ENCODE assay signal across 8 mouse cellular contexts in the genomic region with DNA sequence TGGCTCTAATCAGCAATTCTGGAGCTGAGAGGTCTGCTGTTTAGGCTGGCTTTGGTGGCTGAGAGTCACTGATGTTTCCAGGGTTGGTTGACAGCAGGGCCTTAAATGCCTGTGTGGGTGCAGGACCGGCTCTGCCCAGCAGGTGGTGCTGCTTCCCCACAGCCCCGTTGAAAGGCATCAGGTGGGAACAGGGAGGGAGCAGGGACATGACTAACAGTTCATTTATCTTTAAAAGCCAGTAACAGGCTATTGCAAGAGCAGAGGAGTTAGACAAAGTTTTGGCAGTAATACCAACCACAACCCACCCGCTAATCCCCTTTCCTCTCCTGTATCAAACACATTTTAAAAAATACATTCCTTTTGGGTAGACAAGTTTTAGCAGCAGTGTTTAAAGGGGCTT. TPM values are rescaled to one million over a fixed set of nuclear protein-coding genes. Genes with fewer than 3 reads are reported as not detected.
A peak's percentile ranks its signal among the peaks of the same experiment; 100 is the strongest.
DNase-seq lines count a peak whose midpoint lies in the region; ATAC-seq and TF ChIP-seq lines count a peak whose summit lies in the region.

No protein-coding gene starts in this region.

- H3K4me1 ChIP-seq in heart, embryonic 11.5 days (ENCODE audit: control insufficient read depth, insufficient read depth, low read length) = no peaks in the 10 kb centered on the region
- H3K4me1 ChIP-seq in cortical plate, adult 2 months (ENCODE audit: control insufficient read depth, insufficient read depth, low read length) = no peaks in the 10 kb centered on the region
- H3K4me1 ChIP-seq in limb, embryonic 13.5 days = no peaks in the 10 kb centered on the region
- no peaks in the 10 kb centered on the region for H3K4me1 ChIP-seq in midbrain, postnatal 0 days (ENCODE audit: insufficient read depth, low read length)
- no peaks in the 10 kb centered on the region for H3K4me1 ChIP-seq in spleen, adult 2 months (ENCODE audit: control insufficient read depth, insufficient read depth, insufficient read length)

- no peak overlapping the region for H3K4me2 ChIP-seq in heart, embryonic 11.5 days
- H3K4me2 ChIP-seq in limb, embryonic 13.5 days (replicated peaks) = no peak overlapping the region
- H3K4me2 ChIP-seq in midbrain, postnatal 0 days (ENCODE audit: low read depth, low read length, poor library complexity, severe bottlenecking) = no peak overlapping the region

- TF ChIP-seq POLR2A in cortical plate, adult 2 months (IDR thresholded peaks at IDR 0.05; ENCODE audit: extremely low read depth, insufficient read depth, low read length) = no peak
- TF ChIP-seq POLR2A in spleen, adult 2 months (IDR thresholded peaks at IDR 0.05; ENCODE audit: low read depth, low read length) = no peak

- peak; percentile 95 for TF ChIP-seq CTCF in cortical plate, adult 2 months (IDR thresholded peaks at IDR 0.05; ENCODE audit: extremely low read depth, insufficient read depth, low read length)
- peak; percentile 99 for TF ChIP-seq CTCF in midbrain, postnatal 0 days (IDR thresholded peaks at IDR 0.05)
- peak; percentile 99 for TF ChIP-seq CTCF in spleen, adult 2 months (IDR thresholded peaks at IDR 0.05; ENCODE audit: extremely low read depth, insufficient read depth, insufficient read length, insufficient replicate concordance)

- H3K9ac ChIP-seq in heart, embryonic 11.5 days (ENCODE audit: low read depth, low read length) = no peak overlapping the region
- no peak overlapping the region for H3K9ac ChIP-seq in limb, embryonic 13.5 days
- H3K9ac ChIP-seq in midbrain, postnatal 0 days (replicated peaks; ENCODE audit: low read length, poor library complexity, severe bottlenecking) = no peak overlapping the region

- DNase-seq in heart, adult 18-20 months = peak; percentile 74 to 91
- peak; percentile 73 for DNase-seq in gastrocnemius, postnatal 14 days
- peak; percentile 64 to 85 for DNase-seq in kidney, adult 8-10 months
- peak; percentile 74 for DNase-seq in midbrain, postnatal 0 days (ENCODE audit: low spot score)
- DNase-seq in spleen, adult 2 months (ENCODE audit: low read depth in 1 of 2, low spot score in 2 of 2) = peak; percentile 29 to 70

- ATAC-seq in heart, embryonic 11.5 days (replicated peaks; ENCODE audit: insufficient number of reproducible peaks, low FRiP score, low TSS enrichment) = no peak
- ATAC-seq in limb, embryonic 13.5 days (ENCODE audit: low FRiP score, low read depth) = peak; percentile 74; the same call in 1 of the 2 replicates
- peak; percentile 48; the same call in 1 of the 2 replicates for ATAC-seq in midbrain, postnatal 0 days (ENCODE audit: low FRiP score)

- H3K36me3 ChIP-seq in heart, embryonic 11.5 days (ENCODE audit: control insufficient read depth, insufficient read depth, low read length) = peaks cover 9% of the 10 kb centered on the region; the same call in 1 of the 2 replicates
- peaks cover 53% of the 10 kb centered on the region for H3K36me3 ChIP-seq in limb, embryonic 13.5 days
- peaks cover 26% of the 10 kb centered on the region for H3K36me3 ChIP-seq in midbrain, postnatal 0 days (ENCODE audit: insufficient read depth, low read length)
- peaks cover 6% of the 10 kb centered on the region for H3K36me3 ChIP-seq in spleen, adult 2 months (ENCODE audit: control insufficient read depth, insufficient read depth, low read length)

- no peaks in the 10 kb centered on the region for H3K9me3 ChIP-seq in heart, embryonic 11.5 days (replicated peaks; ENCODE audit: control insufficient read depth, low read length)
- no peaks in the 10 kb centered on the region for H3K9me3 ChIP-seq in limb, embryonic 13.5 days
- H3K9me3 ChIP-seq in midbrain, postnatal 0 days (ENCODE audit: low read length) = no peaks in the 10 kb centered on the region

- 28% methylated on average over 3 of the region's 3 CpGs for WGBS in heart, embryonic 11.5 days (ENCODE audit: insufficient replicate concordance)
- 26% methylated on average over 3 of the region's 3 CpGs for WGBS in limb, embryonic 13.5 days
- 31% methylated on average over 3 of the region's 3 CpGs for WGBS in midbrain, postnatal 0 days
- WGBS in spleen, adult 2 months = 28% methylated on average over 3 of the region's 3 CpGs

- intact Hi-C loops in gastrocnemius, postnatal 14 days (cut with DNase I; ENCODE audit: low total_unique reads) = loop anchor here (5.0 to 10.0 kb wide), 3 partner anchors 85 to 252 kb away; partner anchors contain the start of gene Tmem150c

- H3K27me3 ChIP-seq in heart, embryonic 11.5 days (ENCODE audit: control insufficient read depth, insufficient read depth, low read length) = no peaks in the 10 kb centered on the region
- no peaks in the 10 kb centered on the region for H3K27me3 ChIP-seq in limb, embryonic 13.5 days
- no peaks in the 10 kb centered on the region for H3K27me3 ChIP-seq in midbrain, postnatal 0 days (ENCODE audit: insufficient read depth, low read length)
- no peaks in the 10 kb centered on the region for H3K27me3 ChIP-seq in spleen, adult 2 months (ENCODE audit: control insufficient read depth, insufficient read depth, low read length)

- no peak overlapping the region for H3K27ac ChIP-seq in heart, embryonic 11.5 days (ENCODE audit: low read depth, low read length)
- H3K27ac ChIP-seq in cortical plate, adult 2 months (ENCODE audit: insufficient read depth, low read length) = no peak overlapping the region
- no peak overlapping the region for H3K27ac ChIP-seq in limb, embryonic 13.5 days
- H3K27ac ChIP-seq in midbrain, postnatal 0 days (ENCODE audit: low read depth, low read length) = no peak overlapping the region
- H3K27ac ChIP-seq in spleen, adult 2 months (ENCODE audit: insufficient read depth, low read length) = no peak overlapping the region

- H3K4me3 ChIP-seq in heart, embryonic 11.5 days (ENCODE audit: low read depth, low read length) = no peak overlapping the region
- H3K4me3 ChIP-seq in cortical plate, adult 2 months (ENCODE audit: insufficient read depth, low read length) = no peak overlapping the region
- H3K4me3 ChIP-seq in limb, embryonic 13.5 days = no peak overlapping the region
- no peak overlapping the region for H3K4me3 ChIP-seq in midbrain, postnatal 0 days (ENCODE audit: low read depth, low read length)
- no peak overlapping the region for H3K4me3 ChIP-seq in spleen, adult 2 months (ENCODE audit: extremely low read depth, insufficient read depth, insufficient read length)

RNA-seq across cellular contexts. Expression of gene Enoph1, which starts 30.5 kb away (rescaled TPM):
- 1 to 10 TPM; 7.1 to 8.3 TPM for total RNA-seq in heart, adult 18-20 months (2021)
- 28.0 and 31.2 TPM in 2 replicates for polyA plus RNA-seq in heart, embryonic 11.5 days (2014; fragmentation: Nextera tagmentation; extraction: Ambion mirVana)
- 78.2 and 79.1 TPM in 2 replicates for polyA plus RNA-seq in cortical plate, adult 2 months (2012; rRNA removed)
- 1 to 10 TPM; 6.2 to 6.9 TPM for total RNA-seq in gastrocnemius, postnatal 14 days (2021)
- polyA plus RNA-seq in limb, embryonic 13.5 days (2015; fragmentation: Nextera tagmentation; extraction: Ambion mirVana) = 49.0 and 49.8 TPM in 2 replicates
- 50.0 and 54.7 TPM in 2 replicates for total RNA-seq in midbrain, postnatal 0 days (2014; rRNA removed)
- polyA plus RNA-seq in midbrain, postnatal 0 days (2015; fragmentation: Nextera tagmentation; extraction: Ambion mirVana) = 55.0 and 56.3 TPM in 2 replicates
- 20.6 and 24.6 TPM in 2 replicates for polyA plus RNA-seq in spleen, adult 2 months (2012; rRNA removed)

RNA-seq across cellular contexts. Expression of gene Hnrnpdl, which starts 30.8 kb away (rescaled TPM):
- total RNA-seq in heart, adult 18-20 months (2021) = 10 to 100 TPM; 57.6 to 65.2 TPM
- 117 and 125 TPM in 2 replicates for polyA plus RNA-seq in heart, embryonic 11.5 days (2014; fragmentation: Nextera tagmentation; extraction: Ambion mirVana)
- polyA plus RNA-seq in cortical plate, adult 2 months (2012; rRNA removed) = 260 and 286 TPM in 2 replicates
- 10 to 100 TPM; 56.1 to 60.2 TPM for total RNA-seq in gastrocnemius, postnatal 14 days (2021)
- 218 and 231 TPM in 2 replicates for polyA plus RNA-seq in limb, embryonic 13.5 days (2015; fragmentation: Nextera tagmentation; extraction: Ambion mirVana)
- 145 and 171 TPM in 2 replicates for total RNA-seq in midbrain, postnatal 0 days (2014; rRNA removed)
- polyA plus RNA-seq in midbrain, postnatal 0 days (2015; fragmentation: Nextera tagmentation; extraction: Ambion mirVana) = 203 and 214 TPM in 2 replicates
- polyA plus RNA-seq in spleen, adult 2 months (2012; rRNA removed) = 67.7 and 74.8 TPM in 2 replicates
